Mouse (Mus musculus): ENCODE measurements at regions not wholly inside any gene's neighbourhood (a gene's known extent, or its start where the extent isn't known, plus 50 kb on each side); places are given as distances from the start of the nearest gene placed in this dataset.

- ATAC-seq (ENCODE audit: low FRiP score, low TSS enrichment), result no peak
- WGBS, result 48% methylated on average over 3 of the region's 3 CpGs
- no peak for DNase-seq
Observed at GRCm38 (mm10) chr13:97572352-97572751, 188.1 kb downstream of the Gm10260 start.

GRCm38 (mm10) chr13:97570009-97570408 lies 190.4 kb downstream of the Gm10260 start:
- ATAC-seq (ENCODE audit: low FRiP score, low TSS enrichment) (no peak), DNase-seq (no peak)
- Histone ChIP-seq H3K4me1 (ENCODE audit: control insufficient read depth, insufficient read depth, low read length) (peaks cover 8% of the 10 kb centered on the region; the same call in 1 of the 2 replicates), H3K27ac (replicated peaks; ENCODE audit: low read depth, low read length) (no peak overlapping the region), H3K4me2 (ENCODE audit: low read length) (no peak overlapping the region), H3K36me3 (ENCODE audit: control insufficient read depth, insufficient read depth, low read length) (no peaks in the 10 kb centered on the region), H3K27me3 (ENCODE audit: control insufficient read depth, insufficient read depth, low read length) (no peaks in the 10 kb centered on the region), H3K9me3 (ENCODE audit: control insufficient read depth, low read length) (no peaks in the 10 kb centered on the region), H3K9ac (replicated peaks; ENCODE audit: low read length) (no peak overlapping the region), H3K4me3 (replicated peaks; ENCODE audit: low read depth, low read length) (no peak overlapping the region)
- WGBS, result 62% methylated on average over 1 of the region's 1 CpGs

More at GRCm38 (mm10) chr13:97572352-97572751, 188.1 kb downstream of the Gm10260 start:
- no peak overlapping the region for H3K4me3 ChIP-seq (replicated peaks; ENCODE audit: low read depth, low read length)
- no peak overlapping the region for H3K27ac ChIP-seq (replicated peaks; ENCODE audit: low read depth, low read length)
- no peaks in the 10 kb centered on the region for H3K9me3 ChIP-seq (ENCODE audit: control insufficient read depth, low read length)
- H3K36me3 ChIP-seq (ENCODE audit: control insufficient read depth, insufficient read depth, low read length), result no peaks in the 10 kb centered on the region
- H3K4me2 ChIP-seq (ENCODE audit: low read length), result no peak overlapping the region
- H3K9ac ChIP-seq (replicated peaks; ENCODE audit: low read length), result no peak overlapping the region
- no peaks in the 10 kb centered on the region for H3K4me1 ChIP-seq (ENCODE audit: control insufficient read depth, insufficient read depth, low read length)
- H3K27me3 ChIP-seq (ENCODE audit: control insufficient read depth, insufficient read depth, low read length), result no peaks in the 10 kb centered on the region

- no peak for ATAC-seq (ENCODE audit: low FRiP score, low TSS enrichment)
- Histone ChIP-seq H3K27me3 (ENCODE audit: control insufficient read depth, insufficient read depth, low read length) (no peaks in the 10 kb centered on the region), H3K27ac (replicated peaks; ENCODE audit: low read depth, low read length) (no peak overlapping the region), H3K4me1 (ENCODE audit: control insufficient read depth, insufficient read depth, low read length) (peaks cover 8% of the 10 kb centered on the region; the same call in 1 of the 2 replicates), H3K36me3 (ENCODE audit: control insufficient read depth, insufficient read depth, low read length) (no peaks in the 10 kb centered on the region), H3K9ac (replicated peaks; ENCODE audit: low read length) (no peak overlapping the region), H3K4me3 (replicated peaks; ENCODE audit: low read depth, low read length) (no peak overlapping the region), H3K9me3 (ENCODE audit: control insufficient read depth, low read length) (no peaks in the 10 kb centered on the region), H3K4me2 (ENCODE audit: low read length) (no peak overlapping the region)
- DNase-seq, result no peak
- 85% methylated on average over 3 of the region's 3 CpGs for WGBS
Observed at GRCm38 (mm10) chr13:97567632-97568031, 192.8 kb downstream of the Gm10260 start.

- WGBS, result 18% methylated on average over 7 of the region's 7 CpGs
- Histone ChIP-seq H3K4me2 (ENCODE audit: low read length) (no peak overlapping the region), H3K9ac (replicated peaks; ENCODE audit: low read length) (no peak overlapping the region), H3K4me1 (ENCODE audit: control insufficient read depth, insufficient read depth, low read length) (peaks cover 8% of the 10 kb centered on the region; the same call in 1 of the 2 replicates), H3K27ac (replicated peaks; ENCODE audit: low read depth, low read length) (0 out of 2 replicates have a peak overlapping the region, but pooled peaks have one; percentile 14), H3K27me3 (ENCODE audit: control insufficient read depth, insufficient read depth, low read length) (no peaks in the 10 kb centered on the region), H3K36me3 (ENCODE audit: control insufficient read depth, insufficient read depth, low read length) (no peaks in the 10 kb centered on the region), H3K4me3 (replicated peaks; ENCODE audit: low read depth, low read length) (no peak overlapping the region), H3K9me3 (ENCODE audit: control insufficient read depth, low read length) (no peaks in the 10 kb centered on the region)
- peak; percentile 37 for DNase-seq
- ATAC-seq (ENCODE audit: low FRiP score, low TSS enrichment), result no peak
Observed at GRCm38 (mm10) chr13:97566071-97566470, 194.4 kb downstream of the Gm10260 start.

- WGBS, result 89% methylated on average over 6 of the region's 6 CpGs
- Histone ChIP-seq H3K4me3 (replicated peaks; ENCODE audit: low read depth, low read length) (no peak overlapping the region), H3K4me2 (ENCODE audit: low read length) (no peak overlapping the region), H3K9me3 (ENCODE audit: control insufficient read depth, low read length) (peaks cover under 1% of the 10 kb centered on the region; the same call in 1 of the 2 replicates), H3K27me3 (ENCODE audit: control insufficient read depth, insufficient read depth, low read length) (no peaks in the 10 kb centered on the region), H3K9ac (replicated peaks; ENCODE audit: low read length) (no peak overlapping the region), H3K27ac (replicated peaks; ENCODE audit: low read depth, low read length) (no peak overlapping the region), H3K36me3 (ENCODE audit: control insufficient read depth, insufficient read depth, low read length) (no peaks in the 10 kb centered on the region), H3K4me1 (ENCODE audit: control insufficient read depth, insufficient read depth, low read length) (peaks cover 8% of the 10 kb centered on the region; the same call in 1 of the 2 replicates)
- ATAC-seq (ENCODE audit: low FRiP score, low TSS enrichment) (no peak), DNase-seq (no peak)
Observed at GRCm38 (mm10) chr13:97562241-97562640, 198.2 kb downstream of the Gm10260 start.

- no peak overlapping the region for H3K27ac ChIP-seq (replicated peaks; ENCODE audit: low read depth, low read length)
- no peak overlapping the region for H3K9ac ChIP-seq (replicated peaks; ENCODE audit: low read length)
- H3K4me2 ChIP-seq (ENCODE audit: low read length), result no peak overlapping the region
- H3K36me3 ChIP-seq (ENCODE audit: control insufficient read depth, insufficient read depth, low read length), result no peaks in the 10 kb centered on the region
- WGBS, result 67% methylated on average over 1 of the region's 1 CpGs
- DNase-seq (no peak), ATAC-seq (ENCODE audit: low FRiP score, low TSS enrichment) (no peak)
- H3K9me3 ChIP-seq (ENCODE audit: control insufficient read depth, low read length), result peaks cover 3% of the 10 kb centered on the region; the same call in 1 of the 2 replicates
- H3K27me3 ChIP-seq (ENCODE audit: control insufficient read depth, insufficient read depth, low read length), result no peaks in the 10 kb centered on the region
- H3K4me1 ChIP-seq (ENCODE audit: control insufficient read depth, insufficient read depth, low read length), result peaks cover under 1% of the 10 kb centered on the region; the same call in 1 of the 2 replicates
- no peak overlapping the region for H3K4me3 ChIP-seq (replicated peaks; ENCODE audit: low read depth, low read length)
Observed at GRCm38 (mm10) chr13:97560789-97561188, 199.6 kb downstream of the Gm10260 start.

- WGBS, result 95% methylated on average over 15 of the region's 15 CpGs
- H3K9me3 ChIP-seq (ENCODE audit: control insufficient read depth, low read length), result peaks cover 3% of the 10 kb centered on the region; the same call in 1 of the 2 replicates
- no peak overlapping the region for H3K9ac ChIP-seq (replicated peaks; ENCODE audit: low read length)
- DNase-seq (no peak), ATAC-seq (ENCODE audit: low FRiP score, low TSS enrichment) (no peak)
- H3K27me3 ChIP-seq (ENCODE audit: control insufficient read depth, insufficient read depth, low read length), result no peaks in the 10 kb centered on the region
- H3K4me1 ChIP-seq (ENCODE audit: control insufficient read depth, insufficient read depth, low read length), result no peaks in the 10 kb centered on the region
- H3K36me3 ChIP-seq (ENCODE audit: control insufficient read depth, insufficient read depth, low read length), result no peaks in the 10 kb centered on the region
- H3K4me2 ChIP-seq (ENCODE audit: low read length), result no peak overlapping the region
- no peak overlapping the region for H3K4me3 ChIP-seq (replicated peaks; ENCODE audit: low read depth, low read length)
- H3K27ac ChIP-seq (replicated peaks; ENCODE audit: low read depth, low read length), result no peak overlapping the region
Observed at GRCm38 (mm10) chr13:97559611-97560385, 200.6 kb downstream of the Gm10260 start.

- H3K9ac ChIP-seq (replicated peaks; ENCODE audit: low read length), result no peak overlapping the region
- 91% methylated on average over 3 of the region's 3 CpGs for WGBS
- H3K4me3 ChIP-seq (replicated peaks; ENCODE audit: low read depth, low read length), result no peak overlapping the region
- ATAC-seq (ENCODE audit: low FRiP score, low TSS enrichment), result no peak
- H3K36me3 ChIP-seq (ENCODE audit: control insufficient read depth, insufficient read depth, low read length), result no peaks in the 10 kb centered on the region
- no peak for DNase-seq
- H3K27me3 ChIP-seq (ENCODE audit: control insufficient read depth, insufficient read depth, low read length), result no peaks in the 10 kb centered on the region
- H3K27ac ChIP-seq (replicated peaks; ENCODE audit: low read depth, low read length), result no peak overlapping the region
- peaks cover 3% of the 10 kb centered on the region; the same call in 1 of the 2 replicates for H3K9me3 ChIP-seq (ENCODE audit: control insufficient read depth, low read length)
- H3K4me2 ChIP-seq (ENCODE audit: low read length), result no peak overlapping the region
- H3K4me1 ChIP-seq (ENCODE audit: control insufficient read depth, insufficient read depth, low read length), result no peaks in the 10 kb centered on the region
Observed at GRCm38 (mm10) chr13:97558884-97559283, 201.5 kb downstream of the Gm10260 start.

- ATAC-seq (ENCODE audit: low FRiP score, low TSS enrichment), result no peak
- Histone ChIP-seq H3K27me3 (ENCODE audit: control insufficient read depth, insufficient read depth, low read length) (no peaks in the 10 kb centered on the region), H3K4me1 (ENCODE audit: control insufficient read depth, insufficient read depth, low read length) (no peaks in the 10 kb centered on the region), H3K36me3 (ENCODE audit: control insufficient read depth, insufficient read depth, low read length) (no peaks in the 10 kb centered on the region), H3K4me3 (replicated peaks; ENCODE audit: low read depth, low read length) (no peak overlapping the region), H3K4me2 (ENCODE audit: low read length) (no peak overlapping the region), H3K9ac (replicated peaks; ENCODE audit: low read length) (no peak overlapping the region), H3K9me3 (ENCODE audit: control insufficient read depth, low read length) (peaks cover 3% of the 10 kb centered on the region; the same call in 1 of the 2 replicates), H3K27ac (replicated peaks; ENCODE audit: low read depth, low read length) (no peak overlapping the region)
- WGBS, result 77% methylated on average over 3 of the region's 3 CpGs
- DNase-seq, result no peak
Observed at GRCm38 (mm10) chr13:97555312-97555711, 205.1 kb downstream of the Gm10260 start.

All from midbrain, embryonic 14.5 days (tissue).